Mouse (Mus musculus) lung, postnatal 0 days (tissue): ENCODE results near the gene Hoxb9.

Experiments
- CTCF ChIP-seq: IDR thresholded peaks from 2 replicates; pipeline ENCODE4 v1.5.1; 2016; ENCODE audit warnings: antibody characterized with exemption, mild to moderate bottlenecking
- EP300 ChIP-seq: IDR thresholded peaks from 2 replicates; pipeline ENCODE4 v1.6.1; 2016; ENCODE audit warnings: antibody characterized with exemption, mild to moderate bottlenecking, control low read depth

DNA sequence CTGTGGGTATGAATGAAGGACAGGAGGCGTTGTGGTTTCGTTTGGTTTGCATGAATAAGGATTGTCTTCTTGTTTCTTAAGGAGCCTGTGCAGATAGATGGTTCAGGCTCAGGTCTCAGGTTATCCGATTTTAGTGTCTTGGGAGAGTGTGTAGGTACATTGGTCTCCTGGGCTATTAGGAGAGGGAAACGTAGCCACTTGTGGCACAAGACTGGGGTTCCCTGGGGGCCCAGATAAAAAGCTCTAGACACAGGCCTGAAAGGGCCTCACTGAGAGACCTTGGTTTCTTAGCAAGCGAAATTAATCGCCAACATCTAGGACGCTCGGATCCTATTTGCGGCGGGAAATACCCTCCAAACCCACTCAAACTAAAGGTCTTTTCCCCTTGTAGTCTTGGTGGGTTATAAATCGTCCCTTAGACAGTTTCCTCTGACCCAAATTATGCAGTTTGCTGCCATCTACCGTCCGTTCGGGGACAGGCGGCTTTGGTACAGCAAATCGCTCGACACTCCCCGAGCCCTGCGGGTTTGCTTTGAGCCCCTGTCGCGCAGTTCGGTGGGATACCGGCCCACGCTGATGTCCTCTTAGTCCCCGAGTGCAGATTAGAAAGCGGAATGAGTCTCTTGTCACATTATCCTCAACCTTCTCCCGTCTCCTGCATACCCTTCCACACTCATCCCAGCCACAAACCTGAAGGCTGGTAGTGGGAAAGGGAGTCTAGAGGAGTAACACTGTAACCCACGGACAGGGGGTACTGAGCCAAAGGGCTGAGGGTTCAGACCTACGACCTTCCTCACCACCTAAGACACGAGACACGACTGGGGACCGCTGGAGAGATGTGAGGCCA lies 23.2 kb downstream of the Hoxb9 start:
- TF ChIP-seq CTCF (peak; percentile 81), EP300 (no peak)
